Comparison of ENCODE assay signal across 21 mouse cellular contexts in the genomic region with DNA sequence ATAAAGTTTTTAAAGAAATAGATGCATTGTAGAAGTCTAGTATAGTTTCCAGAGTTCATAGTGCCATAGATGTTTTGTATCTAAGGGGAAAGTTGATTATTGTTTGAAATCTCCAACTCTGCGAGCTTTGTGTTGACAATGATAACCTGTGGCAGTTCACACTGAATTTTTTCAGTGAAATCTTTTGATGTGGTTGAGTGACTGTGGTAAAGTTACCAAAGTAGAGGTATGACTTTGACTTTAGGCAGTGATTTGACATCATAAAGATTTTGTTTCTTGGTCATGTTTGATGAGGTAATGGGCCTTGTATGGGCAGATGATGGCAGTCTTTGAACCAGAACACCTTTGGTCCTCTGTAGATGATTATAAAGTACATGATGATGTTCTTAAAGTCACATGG.
DNase-seq lines count a peak whose midpoint lies in the region; ATAC-seq lines count a peak whose summit lies in the region.
"Had no signal": no experiment of that assay in that cellular context is flagged by ENCODE, and none has a peak within 500 bp of the region (broad histone marks: within the 10 kb centered on the region; RNA-seq: fewer than 3 reads in every experiment).

No protein-coding gene starts in this region.

- ATAC-seq in CD4-positive, CD25-positive, alpha-beta regulatory T cell, adult 4 months, result peak; percentile 79
- ATAC-seq in activated CD4-positive, CD25-positive, alpha-beta regulatory T cell, adult 4 months, result peak; percentile 86
- ATAC-seq: forebrain, embryonic 13.5 days; forebrain, embryonic 16.5 days; intestine, embryonic 16.5 days had no signal

- H3K27ac ChIP-seq in forebrain, embryonic 10.5 days, result no peak overlapping the region
- H3K27ac ChIP-seq: embryonic facial prominence, embryonic 12.5 days; embryonic facial prominence, embryonic 15.5 days; forebrain, embryonic 13.5 days; hindbrain, embryonic 12.5 days; hindbrain, embryonic 15.5 days had no signal

- 95% methylated on average over 1 of the region's 1 CpGs for WGBS in forebrain, embryonic 10.5 days

- no peaks in the 10 kb centered on the region for H3K9me3 ChIP-seq in forebrain, embryonic 10.5 days
- H3K9me3 ChIP-seq: embryonic facial prominence, embryonic 12.5 days; embryonic facial prominence, embryonic 15.5 days; forebrain, embryonic 13.5 days; hindbrain, embryonic 12.5 days; hindbrain, embryonic 15.5 days had no signal

- peak; percentile 76 for DNase-seq in naive thymus-derived CD4-positive, alpha-beta T cell, adult 2 months (ENCODE audit: low read depth)
- no peak for DNase-seq in cerebellum, adult 8-10 months
- no peak for DNase-seq in forebrain, embryonic 10.5 days (ENCODE audit: extremely low spot score, low spot score)
- no peak for DNase-seq in kidney, postnatal 10 days
- DNase-seq: adrenal gland, adult 2 months; adrenal gland, postnatal 14 days; cerebellum, adult 11-12 months; cerebellum, adult 9-10 months; cerebellum, postnatal 14 days; gastrocnemius, postnatal 14 days; kidney, adult 18-20 months had no signal

- no peaks in the 10 kb centered on the region for H3K4me1 ChIP-seq in forebrain, embryonic 10.5 days
- H3K4me1 ChIP-seq: embryonic facial prominence, embryonic 12.5 days; embryonic facial prominence, embryonic 15.5 days; forebrain, embryonic 13.5 days; hindbrain, embryonic 12.5 days; hindbrain, embryonic 15.5 days had no signal

- no peak overlapping the region for H3K4me3 ChIP-seq in forebrain, embryonic 10.5 days
- H3K4me3 ChIP-seq: embryonic facial prominence, embryonic 12.5 days; embryonic facial prominence, embryonic 15.5 days; forebrain, embryonic 13.5 days; gastrocnemius, adult 2 months; hindbrain, embryonic 12.5 days; hindbrain, embryonic 15.5 days had no signal

- H3K27me3 ChIP-seq in forebrain, embryonic 10.5 days (ENCODE audit: poor library complexity, severe bottlenecking), result no peaks in the 10 kb centered on the region
- H3K27me3 ChIP-seq: embryonic facial prominence, embryonic 12.5 days; embryonic facial prominence, embryonic 15.5 days; forebrain, embryonic 13.5 days; hindbrain, embryonic 12.5 days; hindbrain, embryonic 15.5 days had no signal

- H3K36me3 ChIP-seq in forebrain, embryonic 10.5 days (replicated peaks), result peaks cover 59% of the 10 kb centered on the region
